Mouse (Mus musculus) CH12.LX (cell line): Measurements from ENCODE around the gene Actr3. TPM values are rescaled to one million over a fixed set of nuclear protein-coding genes. Genes with fewer than 3 reads are reported as not detected.
"Not testable (repeated sequence)": the region's sequence is repeated elsewhere in the genome, so short reads cannot be mapped to it uniquely, and the experiment has no call there.

ENCODE experiments used
- DNase-seq: peaks from one replicate; pipeline ENCODE4 v3.0.0-alpha.2; 2013; ENCODE audit errors: extremely low read depth
- H3K27ac ChIP-seq: 2 replicates; pipeline ENCODE4 v1.5.1; 2012; ENCODE audit warnings: low read depth, mild to moderate bottlenecking, control low read depth, moderate library complexity; ENCODE audit not compliant: insufficient read depth
- H3K27me3 ChIP-seq: replicated peaks from 2 replicates; pipeline ENCODE3; 2012; ENCODE audit warnings: inconsistent platforms
- H3K36me3 ChIP-seq, 2 experiments: replicated peaks in 1 of 2; 2 replicates each; pipeline versions ENCODE3 to v1.6.1; 2012; ENCODE audit warnings: inconsistent platforms in 1 of 2, low read length in 1 of 2, mild to moderate bottlenecking in 1 of 2, mixed read lengths in 1 of 2, moderate library complexity in 1 of 2; ENCODE audit not compliant: control insufficient read depth in 1 of 2, insufficient read depth in 1 of 2
- H3K4me1 ChIP-seq, 2 experiments: 2 replicates each; pipeline ENCODE4 v1.6.1; 2012; ENCODE audit warnings: inconsistent platforms in 1 of 2, moderate library complexity in 1 of 2; ENCODE audit not compliant: insufficient read depth in 2 of 2, control insufficient read depth in 1 of 2
- H3K4me2 ChIP-seq: 2 replicates; pipeline ENCODE4 v1.6.1; 2012; ENCODE audit warnings: low read depth, mild to moderate bottlenecking, control low read depth; ENCODE audit not compliant: poor library complexity, insufficient read depth, severe bottlenecking
- H3K4me3 ChIP-seq, 3 experiments: fragments of 150-350 bp in 1 of 3; sonication (generic) in 1 of 3; replicated peaks in 1 of 3; 2 replicates each; pipeline versions ENCODE3 to v1.5.1; 2011 to 2012; ENCODE audit warnings: low read depth in 2 of 3, low read length in 2 of 3, mild to moderate bottlenecking in 2 of 3, moderate library complexity in 2 of 3, control low read depth in 1 of 3, improper control_type of control experiment in 1 of 3, inconsistent platforms in 1 of 3, mixed read lengths in 1 of 3; ENCODE audit not compliant: poor library complexity in 1 of 3
- H3K79me2 ChIP-seq: replicated peaks from 2 replicates; pipeline ENCODE4 v1.6.1; 2012; ENCODE audit warnings: mild to moderate bottlenecking, moderate library complexity; ENCODE audit not compliant: control insufficient read depth, poor library complexity, insufficient read depth, severe bottlenecking; ENCODE audit errors: extremely low read depth
- H3K9ac ChIP-seq: 2 replicates; pipeline ENCODE4 v1.6.1; 2012; ENCODE audit warnings: low read depth, mild to moderate bottlenecking, control low read depth, moderate library complexity; ENCODE audit not compliant: insufficient read depth
- H3K9me3 ChIP-seq: replicated peaks from 2 replicates; pipeline ENCODE3; 2012; ENCODE audit warnings: low read length, inconsistent platforms, mixed read lengths
- BHLHE40 ChIP-seq: IDR thresholded peaks from 2 replicates; pipeline ENCODE4 v1.6.1; 2011; ENCODE audit warnings: mild to moderate bottlenecking, low read depth, low read length, improper control_type of control experiment
- E2F4 ChIP-seq: IDR thresholded peaks from 2 replicates; pipeline ENCODE4 v1.6.1; 2011; ENCODE audit warnings: low read depth, low read length, improper control_type of control experiment; ENCODE audit not compliant: insufficient replicate concordance
- JUND ChIP-seq: conservative IDR thresholded peaks from 2 replicates; pipeline ENCODE4 v1.6.1; 2011; ENCODE audit warnings: low read depth, low read length, improper control_type of control experiment
- KAT2A ChIP-seq: IDR thresholded peaks from 2 replicates; pipeline ENCODE4 v1.6.1; 2012; ENCODE audit warnings: low read length, improper control_type of control experiment, inconsistent platforms; ENCODE audit not compliant: insufficient replicate concordance
- MAZ ChIP-seq: IDR thresholded peaks from 2 replicates; pipeline ENCODE4 v1.6.1; 2012; ENCODE audit warnings: low read depth, mild to moderate bottlenecking, inconsistent platforms, low read length, improper control_type of control experiment, moderate library complexity
- MEF2A ChIP-seq: IDR thresholded peaks from 2 replicates; pipeline ENCODE4 v1.6.1; 2014; ENCODE audit warnings: low read depth, mild to moderate bottlenecking, inconsistent platforms, low read length, improper control_type of control experiment, borderline replicate concordance
- NELFE ChIP-seq: IDR thresholded peaks from 2 replicates; pipeline ENCODE4 v1.6.1; 2011; ENCODE audit warnings: low read depth, low read length, improper control_type of control experiment
- POLR2A ChIP-seq: IDR thresholded peaks from 2 replicates; pipeline ENCODE4 v1.6.1; 2011; ENCODE audit warnings: low read depth, mild to moderate bottlenecking, improper control_type of control experiment, low read length
- RAD21 ChIP-seq: IDR thresholded peaks from 2 replicates; pipeline ENCODE4 v1.6.1; 2011; ENCODE audit warnings: low read depth, mild to moderate bottlenecking, low read length, improper control_type of control experiment, moderate library complexity
- RCOR1 ChIP-seq: conservative IDR thresholded peaks from 2 replicates; pipeline ENCODE4 v1.6.1; 2012; ENCODE audit warnings: low read depth, mild to moderate bottlenecking, inconsistent platforms, low read length, improper control_type of control experiment
- SMC3 ChIP-seq: IDR thresholded peaks from 2 replicates; pipeline ENCODE4 v1.6.1; 2011; ENCODE audit warnings: low read depth, low read length, improper control_type of control experiment
- TBP ChIP-seq: conservative IDR thresholded peaks from 2 replicates; pipeline ENCODE4 v1.6.1; 2011; ENCODE audit warnings: low read depth, low read length, improper control_type of control experiment
- UBTF ChIP-seq: IDR thresholded peaks from 2 replicates; pipeline ENCODE4 v1.6.1; 2012; ENCODE audit warnings: low read depth, mild to moderate bottlenecking, inconsistent platforms, low read length, improper control_type of control experiment, moderate library complexity
- USF1 ChIP-seq: IDR thresholded peaks from 2 replicates; pipeline ENCODE4 v1.6.1; 2014; ENCODE audit warnings: low read depth, mild to moderate bottlenecking, inconsistent platforms, low read length, improper control_type of control experiment
- dilution Hi-C: fragments of 300-500 bp; cut with MboI; formaldehyde crosslinking; loops from 2 replicates; pipeline ENCODE4 v1.14.3; 2020; ENCODE audit warnings: low sequenced_read_pairs; ENCODE audit not compliant: extremely low pct_unique_long_range_greater_than_20kb, extremely low pct_ligation_motif_present
- in situ Hi-C: fragments of 300-500 bp; cut with MboI; formaldehyde crosslinking; loops from 3 replicates; pipeline ENCODE4 v1.14.3; 2019; ENCODE audit warnings: low sequenced_read_pairs, low pct_ligation_motif_present, low pct_unique_long_range_greater_than_20kb, mixed read lengths
- polyA plus RNA-seq: library from polyadenylated mRNA; unstranded; fragments of >175 nt; gene quantifications from 2 replicates; pipeline ENCODE4 v1.2.1, GENCODE M21; 2012; ENCODE audit warnings: low read depth; ENCODE audit not compliant: insufficient read length
- total RNA-seq, 2 experiments: library from RNA; depleted of rRNA; stranded (reverse); fragments of 300-350 nt in 1 of 2; fragments of >200 nt in 1 of 2; gene quantifications; 2 replicates each; pipeline ENCODE4 v1.2.3; 2012 to 2014

Gene Actr3
- total and polyA plus RNA-seq, 3 experiments: 176 to 513 (median 374) TPM

DNA sequence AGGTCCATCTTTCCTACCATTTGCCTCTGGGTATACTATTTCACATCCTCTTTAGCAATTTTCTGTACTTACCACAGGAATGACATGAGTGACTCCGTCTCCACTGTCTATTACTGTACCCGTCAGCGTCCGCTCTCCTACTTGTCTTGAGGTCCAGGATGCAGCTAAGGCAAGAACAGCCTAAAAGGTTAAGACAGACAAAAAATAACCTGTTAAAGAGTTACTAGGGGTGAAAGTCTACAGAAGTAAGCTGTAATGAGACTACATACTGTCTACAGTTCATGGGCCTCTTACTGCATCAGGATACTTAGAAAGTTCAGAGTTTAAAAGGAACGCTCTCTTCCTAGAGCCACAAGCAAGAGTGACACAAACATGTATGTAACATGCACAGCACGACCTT, 28.3 kb downstream of the Actr3 start:
- dilution Hi-C loops: no loop called here
- Histone ChIP-seq H3K36me3 (peaks cover 38 to 78% of the 10 kb centered on the region in 2 experiments), H3K27me3 (no peaks in the 10 kb centered on the region), H3K27ac (no peak overlapping the region), H3K4me3 (no peak overlapping the region), H3K9ac (no peak overlapping the region), H3K79me2 (peaks cover 7% of the 10 kb centered on the region; the same call in 1 of the 2 replicates), H3K9me3 (no peaks in the 10 kb centered on the region), H3K4me1 (no peaks in the 10 kb centered on the region), H3K4me2 (no peak overlapping the region)
- in situ Hi-C loops: no loop called here
- TF ChIP-seq NELFE (no peak), TBP (no peak), POLR2A (no peak), USF1 (no peak), JUND (no peak), E2F4 (no peak), RAD21 (no peak), KAT2A (no peak), UBTF (no peak)
- DNase-seq: no peak

- H3K4me3 ChIP-seq: no peak overlapping the region
- dilution Hi-C loops (no loop called here), in situ Hi-C loops (no loop called here)
- H3K4me1 ChIP-seq: peaks cover 0 to 15% of the 10 kb centered on the region in 2 experiments; a peak in 3 of 4 replicates
- H3K27me3 ChIP-seq: no peaks in the 10 kb centered on the region
- H3K9me3 ChIP-seq: peaks cover 10% of the 10 kb centered on the region
- TF ChIP-seq BHLHE40 (no peak), RAD21 (no peak), MAZ (no peak), RCOR1 (no peak), MEF2A (peak; percentile 77; the same call in 1 of the 2 replicates), SMC3 (no peak)
- H3K36me3 ChIP-seq: peaks cover 41 to 75% of the 10 kb centered on the region in 2 experiments
- 0 out of 2 replicates have a peak overlapping the region, but pooled peaks have one; percentile 15 for H3K4me2 ChIP-seq
- DNase-seq: no peak
- peaks cover 8% of the 10 kb centered on the region; the same call in 1 of the 2 replicates for H3K79me2 ChIP-seq
- H3K9ac ChIP-seq: no peak overlapping the region
- no peak overlapping the region for H3K27ac ChIP-seq
Observed at GRCm38 (mm10) chr1:125395391-125395790, 40.1 kb downstream of the Actr3 start.

GRCm38 (mm10) chr1:125393324-125393723, 42.2 kb downstream of the Actr3 start:
- H3K36me3 ChIP-seq: peaks cover 38 to 57% of the 10 kb centered on the region in 2 experiments

More at GRCm38 (mm10) chr1:125393324-125393723, 42.2 kb downstream of the Actr3 start:
- H3K27me3 ChIP-seq, H3K79me2 ChIP-seq, H3K4me3 ChIP-seq, H3K9me3 ChIP-seq, H3K9ac ChIP-seq, H3K27ac ChIP-seq, in situ Hi-C loops, H3K4me2 ChIP-seq, dilution Hi-C loops, DNase-seq: not testable (repeated sequence)
- peaks cover 0 to 15% of the 10 kb centered on the region in 2 experiments; a peak in 3 of 4 replicates for H3K4me1 ChIP-seq
